Mouse (Mus musculus) kidney, adult 2 months (tissue): ENCODE measurements at regions not wholly inside any gene's neighbourhood (a gene's known extent, or its start where the extent isn't known, plus 50 kb on each side); places are given as distances from the start of the nearest gene placed in this dataset.
"Not testable (repeated sequence)": the region's sequence is repeated elsewhere in the genome, so short reads cannot be mapped to it uniquely, and the experiment has no call there.

Experiments used
- CTCF ChIP-seq: fragments of 200-500 bp; conservative IDR thresholded peaks from 2 replicates; pipeline ENCODE4 v1.5.1; 2011; ENCODE audit warnings: low read depth, mild to moderate bottlenecking, control low read depth, low read length, moderate library complexity, mixed read lengths; ENCODE audit not compliant: insufficient read depth, insufficient read length
- POLR2A ChIP-seq: fragments of 200-500 bp; IDR thresholded peaks from one replicate; pipeline ENCODE4 v1.6.1; 2011; ENCODE audit warnings: low read depth, low read length, control low read depth

DNA sequence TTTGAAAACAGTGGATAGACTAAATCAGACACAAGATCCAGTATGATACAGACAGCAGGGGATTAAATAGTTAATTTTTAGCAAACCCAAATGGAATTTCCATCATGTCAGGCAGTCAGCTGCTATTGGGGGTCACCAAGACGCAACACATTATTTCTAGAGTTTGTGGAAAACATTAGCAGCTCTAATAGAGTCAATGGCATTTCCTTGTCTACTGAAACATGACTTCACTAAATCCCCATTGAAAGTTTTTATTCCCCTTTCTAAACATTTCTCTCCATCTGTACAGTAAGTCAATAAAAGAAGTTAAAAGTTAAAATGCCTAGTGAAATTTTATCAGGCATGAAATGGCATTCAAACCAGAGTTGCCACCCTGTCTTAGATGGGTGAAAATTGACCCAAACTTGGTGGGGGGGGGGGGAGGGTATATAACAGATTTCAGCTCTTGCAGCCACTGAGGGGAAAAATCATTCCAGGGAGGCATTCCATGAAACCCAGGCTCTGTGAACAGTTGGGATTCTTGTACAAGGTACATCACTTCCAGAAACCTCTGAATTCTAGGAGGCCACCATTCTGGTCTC, 229.4 kb upstream of the Vmn1r3 start:
- TF ChIP-seq POLR2A, CTCF: not testable (repeated sequence)
